Mouse (Mus musculus): ENCODE measurements at regions not wholly inside any gene's neighbourhood (a gene's known extent, or its start where the extent isn't known, plus 50 kb on each side); places are given as distances from the start of the nearest gene placed in this dataset.
A peak's percentile ranks its signal among the peaks of the same experiment; 100 is the strongest.

GRCm38 (mm10) chr11:22636761-22637557, 125.1 kb downstream of the Tmem17 start:
- H3K9ac ChIP-seq (ENCODE audit: low read depth, low read length): no peak overlapping the region
- H3K27me3 ChIP-seq (ENCODE audit: insufficient read depth, low read length): no peaks in the 10 kb centered on the region
- H3K4me3 ChIP-seq (replicated peaks; ENCODE audit: low read depth, low read length): no peak overlapping the region
- no peak overlapping the region for H3K4me2 ChIP-seq (ENCODE audit: low read length)
- no peaks in the 10 kb centered on the region for H3K9me3 ChIP-seq (replicated peaks; ENCODE audit: low read length)
- H3K4me1 ChIP-seq (replicated peaks; ENCODE audit: insufficient read depth, low read length): peaks cover 20% of the 10 kb centered on the region
- no peaks in the 10 kb centered on the region for H3K36me3 ChIP-seq (ENCODE audit: insufficient read depth, low read length)
- WGBS: 56% methylated on average over 9 of the region's 9 CpGs
- peak overlapping the region; percentile 87 for H3K27ac ChIP-seq
- ATAC-seq (replicated peaks; ENCODE audit: low FRiP score, low read depth): no peak; the same call in 1 of the 2 replicates
- peak; percentile 4; the same call in 1 of the 2 replicates for TF ChIP-seq CTCF (IDR thresholded peaks at IDR 0.05; ENCODE audit: low read depth)
- peak; percentile 89 for DNase-seq (ENCODE audit: low spot score)

- peaks cover 19% of the 10 kb centered on the region for H3K4me1 ChIP-seq (replicated peaks; ENCODE audit: insufficient read depth, low read length)
- H3K36me3 ChIP-seq (ENCODE audit: insufficient read depth, low read length): no peaks in the 10 kb centered on the region
- H3K9me3 ChIP-seq (replicated peaks; ENCODE audit: low read length): no peaks in the 10 kb centered on the region
- no peak overlapping the region for H3K4me3 ChIP-seq (replicated peaks; ENCODE audit: low read depth, low read length)
- 80% methylated on average over 6 of the region's 6 CpGs for WGBS
- no peak overlapping the region for H3K9ac ChIP-seq (ENCODE audit: low read depth, low read length)
- ATAC-seq (replicated peaks; ENCODE audit: low FRiP score, low read depth) (no peak), DNase-seq (ENCODE audit: low spot score) (no peak)
- no peaks in the 10 kb centered on the region for H3K27me3 ChIP-seq (ENCODE audit: insufficient read depth, low read length)
- no peak for TF ChIP-seq CTCF (IDR thresholded peaks at IDR 0.05; ENCODE audit: low read depth)
- H3K4me2 ChIP-seq (ENCODE audit: low read length): no peak overlapping the region
- H3K27ac ChIP-seq: no peak overlapping the region
Observed at GRCm38 (mm10) chr11:22638171-22638570, 126.3 kb downstream of the Tmem17 start.

GRCm38 (mm10) chr11:22638700-22639099, 126.8 kb downstream of the Tmem17 start:
- Histone ChIP-seq H3K36me3 (ENCODE audit: insufficient read depth, low read length) (no peaks in the 10 kb centered on the region), H3K4me2 (ENCODE audit: low read length) (no peak overlapping the region), H3K9me3 (replicated peaks; ENCODE audit: low read length) (no peaks in the 10 kb centered on the region), H3K4me3 (replicated peaks; ENCODE audit: low read depth, low read length) (no peak overlapping the region), H3K27ac (no peak overlapping the region), H3K4me1 (replicated peaks; ENCODE audit: insufficient read depth, low read length) (peaks cover 19% of the 10 kb centered on the region), H3K9ac (ENCODE audit: low read depth, low read length) (no peak overlapping the region), H3K27me3 (ENCODE audit: insufficient read depth, low read length) (no peaks in the 10 kb centered on the region)
- DNase-seq (ENCODE audit: low spot score): no peak
- no peak for TF ChIP-seq CTCF (IDR thresholded peaks at IDR 0.05; ENCODE audit: low read depth)
- no peak for ATAC-seq (replicated peaks; ENCODE audit: low FRiP score, low read depth)
- WGBS: 67% methylated on average over 2 of the region's 2 CpGs

GRCm38 (mm10) chr11:22640371-22640990, 128.6 kb downstream of the Tmem17 start:
- Histone ChIP-seq H3K4me1 (replicated peaks; ENCODE audit: insufficient read depth, low read length) (peaks cover 19% of the 10 kb centered on the region), H3K4me2 (ENCODE audit: low read length) (no peak overlapping the region), H3K9me3 (replicated peaks; ENCODE audit: low read length) (no peaks in the 10 kb centered on the region), H3K27me3 (ENCODE audit: insufficient read depth, low read length) (no peaks in the 10 kb centered on the region), H3K9ac (ENCODE audit: low read depth, low read length) (no peak overlapping the region), H3K36me3 (ENCODE audit: insufficient read depth, low read length) (no peaks in the 10 kb centered on the region), H3K27ac (peak overlapping the region; percentile 63; the same call in 1 of the 2 replicates), H3K4me3 (replicated peaks; ENCODE audit: low read depth, low read length) (no peak overlapping the region)
- 20% methylated on average over 3 of the region's 3 CpGs for WGBS
- DNase-seq (ENCODE audit: low spot score): no peak
- peak; percentile 65; the same call in 1 of the 2 replicates for ATAC-seq (replicated peaks; ENCODE audit: low FRiP score, low read depth)
- no peak for TF ChIP-seq CTCF (IDR thresholded peaks at IDR 0.05; ENCODE audit: low read depth)

- 0 out of 2 replicates have a peak overlapping the region, but pooled peaks have one; percentile 63 for H3K27ac ChIP-seq
- peaks cover 14% of the 10 kb centered on the region for H3K4me1 ChIP-seq (replicated peaks; ENCODE audit: insufficient read depth, low read length)
- H3K9me3 ChIP-seq (replicated peaks; ENCODE audit: low read length): no peaks in the 10 kb centered on the region
- no peak overlapping the region for H3K4me3 ChIP-seq (replicated peaks; ENCODE audit: low read depth, low read length)
- H3K36me3 ChIP-seq (ENCODE audit: insufficient read depth, low read length): no peaks in the 10 kb centered on the region
- no peak overlapping the region for H3K9ac ChIP-seq (ENCODE audit: low read depth, low read length)
- H3K27me3 ChIP-seq (ENCODE audit: insufficient read depth, low read length): no peaks in the 10 kb centered on the region
- ATAC-seq (replicated peaks; ENCODE audit: low FRiP score, low read depth): no peak
- TF ChIP-seq CTCF (IDR thresholded peaks at IDR 0.05; ENCODE audit: low read depth): no peak
- WGBS: 90% methylated on average over 1 of the region's 1 CpGs
- H3K4me2 ChIP-seq (ENCODE audit: low read length): no peak overlapping the region
- no peak for DNase-seq (ENCODE audit: low spot score)
Observed at GRCm38 (mm10) chr11:22641450-22641849, 129.6 kb downstream of the Tmem17 start.

GRCm38 (mm10) chr11:22644010-22644625, 132.2 kb downstream of the Tmem17 start:
- DNase-seq (ENCODE audit: low spot score): no peak
- no peak overlapping the region for H3K9ac ChIP-seq (ENCODE audit: low read depth, low read length)
- H3K36me3 ChIP-seq (ENCODE audit: insufficient read depth, low read length): no peaks in the 10 kb centered on the region
- no peaks in the 10 kb centered on the region for H3K9me3 ChIP-seq (replicated peaks; ENCODE audit: low read length)
- H3K4me2 ChIP-seq (ENCODE audit: low read length): no peak overlapping the region
- no peaks in the 10 kb centered on the region for H3K27me3 ChIP-seq (ENCODE audit: insufficient read depth, low read length)
- ATAC-seq (replicated peaks; ENCODE audit: low FRiP score, low read depth): no peak
- 0 out of 2 replicates have a peak, but pooled peaks cover 5% of the 10 kb centered on the region for H3K4me1 ChIP-seq (replicated peaks; ENCODE audit: insufficient read depth, low read length)
- no peak overlapping the region for H3K4me3 ChIP-seq (replicated peaks; ENCODE audit: low read depth, low read length)
- no peak overlapping the region for H3K27ac ChIP-seq
- WGBS: 47% methylated on average over 3 of the region's 3 CpGs
- no peak for TF ChIP-seq CTCF (IDR thresholded peaks at IDR 0.05; ENCODE audit: low read depth)

All from kidney, postnatal 0 days (tissue).